Mouse (Mus musculus) CD4-positive, CD25-positive, alpha-beta regulatory T cell, adult 2 months (primary cell): ENCODE data around the gene Dop1b.

ENCODE experiments used
- DNase-seq: peaks from one replicate; pipeline ENCODE4 v3.0.0-alpha.2; 2012; ENCODE audit warnings: low read depth, low spot score

Dop1b gene

DNA sequence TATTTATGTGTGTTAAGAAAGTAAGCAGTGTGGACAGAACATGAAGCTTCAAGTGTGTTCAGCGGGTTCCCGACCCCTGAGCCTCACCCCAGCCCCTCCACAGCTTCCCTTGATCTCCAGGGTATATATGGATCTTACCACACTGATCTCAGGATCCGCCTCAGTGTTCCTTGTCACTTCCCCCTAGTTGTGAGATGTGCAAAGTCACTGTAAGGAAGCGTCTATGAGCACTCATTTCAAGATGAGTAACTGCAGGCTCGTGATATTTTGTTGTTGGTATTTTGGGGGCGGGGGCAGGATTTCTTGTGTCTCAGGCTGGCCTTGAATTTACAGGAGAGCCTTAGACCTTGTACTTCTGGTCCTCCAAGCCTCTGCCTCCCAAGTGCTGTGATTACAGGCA is 38.8 kb downstream of the Dop1b start:
- DNase-seq: no peak

GRCm38 (mm10) chr16:93751816-93752215 is 40.1 kb downstream of the Dop1b start:
- no peak for DNase-seq

DNA sequence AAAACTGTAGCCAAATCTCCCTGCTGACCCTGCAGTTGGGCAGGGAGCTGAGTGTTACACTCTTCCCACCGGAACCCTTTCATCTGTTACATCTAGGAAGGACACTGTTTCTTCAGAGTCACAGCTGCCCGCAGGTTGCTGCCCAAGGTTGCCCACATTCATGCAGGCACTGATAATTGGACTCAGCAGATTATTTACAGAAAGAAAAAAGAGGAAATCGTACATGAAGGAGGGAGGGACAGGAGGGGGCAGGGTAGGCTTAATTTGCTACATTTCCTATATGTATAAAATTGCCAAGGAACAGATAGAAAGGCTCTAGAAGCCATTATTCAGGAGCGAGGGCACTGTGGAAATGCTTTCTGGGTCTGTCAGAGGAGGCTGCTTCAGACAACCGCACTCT is 44.9 kb downstream of the Dop1b start:
- no peak for DNase-seq

DNA sequence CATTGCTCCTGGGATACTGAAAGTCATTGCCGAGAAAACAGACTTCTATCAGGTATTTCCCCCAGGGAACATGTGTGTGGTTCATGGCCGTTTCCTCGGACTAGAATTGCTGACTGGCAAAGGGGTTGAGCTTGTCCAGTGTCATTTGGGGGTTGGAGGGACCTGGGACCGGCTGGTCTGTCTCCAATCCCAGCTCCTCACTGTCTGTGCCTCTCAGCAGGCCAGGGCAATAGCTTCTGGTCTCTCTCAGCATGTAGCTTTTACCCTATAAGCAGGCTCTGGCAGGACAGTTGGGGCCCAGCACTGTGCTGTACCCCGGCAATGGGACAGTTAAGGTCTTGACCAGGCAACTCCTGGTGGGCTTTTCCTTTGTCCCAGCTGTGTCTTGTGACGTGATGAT is 51.7 kb downstream of the Dop1b start:
- no peak for DNase-seq

GRCm38 (mm10) chr16:93764597-93764996 is 52.9 kb downstream of the Dop1b start:
- no peak for DNase-seq

- DNase-seq: peak; percentile 55
Observed at GRCm38 (mm10) chr16:93766956-93767355, 55.3 kb downstream of the Dop1b start.

GRCm38 (mm10) chr16:93767548-93767947 is 55.8 kb downstream of the Dop1b start:
- DNase-seq: peak; percentile 26

DNA sequence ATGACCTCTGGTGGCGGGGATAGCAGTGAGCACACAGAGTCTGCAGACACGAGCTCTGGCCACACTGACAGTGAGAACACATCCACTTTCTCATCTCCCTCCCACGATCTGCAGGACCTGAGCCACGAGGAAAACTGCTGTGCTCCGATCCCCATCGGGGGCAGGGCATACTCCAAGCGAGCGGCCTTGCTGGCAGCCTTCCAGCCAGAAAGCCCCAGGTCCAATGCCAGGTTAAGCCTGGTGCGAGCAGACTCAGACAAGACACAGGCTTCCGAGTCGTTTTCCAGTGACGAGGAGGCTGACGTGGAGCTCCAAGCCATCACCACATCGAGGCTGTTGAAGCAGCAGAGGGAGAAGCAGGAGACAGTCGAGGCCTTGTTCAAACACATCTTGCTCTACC is 57.9 kb downstream of the Dop1b start:
- DNase-seq: no peak

DNA sequence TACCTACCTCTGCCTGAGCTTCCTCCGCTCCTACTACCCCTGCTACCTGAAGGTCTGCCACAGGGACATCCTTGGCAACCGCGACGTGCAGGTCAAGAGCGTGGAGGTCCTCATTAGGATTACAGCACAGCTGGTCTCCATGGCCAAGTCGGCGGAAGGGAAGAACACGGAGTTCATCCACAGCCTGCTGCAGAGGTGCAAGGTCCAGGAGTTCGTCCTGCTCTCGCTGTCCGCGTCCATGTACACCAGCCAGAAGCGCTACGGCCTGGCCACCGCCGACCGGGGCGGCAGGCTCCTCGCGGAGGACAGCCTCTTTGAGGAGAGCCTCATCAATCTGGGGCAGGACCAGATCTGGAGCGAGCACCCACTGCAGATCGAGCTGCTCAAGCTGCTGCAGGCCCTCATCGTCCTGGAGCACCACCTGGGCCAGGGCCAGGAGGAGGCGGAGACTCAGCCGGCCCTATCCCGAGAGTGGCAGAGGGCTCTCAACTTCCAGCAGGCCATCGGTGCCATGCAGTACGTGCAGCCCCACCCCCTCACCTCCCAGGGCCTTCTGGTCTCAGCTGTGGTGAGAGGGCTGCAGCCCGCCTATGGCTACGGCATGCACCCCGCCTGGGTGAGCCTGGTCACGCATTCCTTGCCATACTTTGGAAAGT is 58.7 kb downstream of the Dop1b start:
- DNase-seq: no peak

GRCm38 (mm10) chr16:93774658-93775057 is 63.0 kb downstream of the Dop1b start:
- DNase-seq: no peak

GRCm38 (mm10) chr16:93776468-93776867 is 64.8 kb downstream of the Dop1b start:
- DNase-seq: no peak

- DNase-seq: peak; percentile 36
Observed at GRCm38 (mm10) chr16:93777247-93777999, 65.7 kb downstream of the Dop1b start.

- peak; percentile 29 for DNase-seq
Observed at GRCm38 (mm10) chr16:93778393-93778792, 66.7 kb downstream of the Dop1b start.

- no peak for DNase-seq
Observed at GRCm38 (mm10) chr16:93779554-93779953, 67.8 kb downstream of the Dop1b start.

- DNase-seq: peak; percentile 75
Observed at GRCm38 (mm10) chr16:93780660-93781479, 69.2 kb downstream of the Dop1b start.

DNA sequence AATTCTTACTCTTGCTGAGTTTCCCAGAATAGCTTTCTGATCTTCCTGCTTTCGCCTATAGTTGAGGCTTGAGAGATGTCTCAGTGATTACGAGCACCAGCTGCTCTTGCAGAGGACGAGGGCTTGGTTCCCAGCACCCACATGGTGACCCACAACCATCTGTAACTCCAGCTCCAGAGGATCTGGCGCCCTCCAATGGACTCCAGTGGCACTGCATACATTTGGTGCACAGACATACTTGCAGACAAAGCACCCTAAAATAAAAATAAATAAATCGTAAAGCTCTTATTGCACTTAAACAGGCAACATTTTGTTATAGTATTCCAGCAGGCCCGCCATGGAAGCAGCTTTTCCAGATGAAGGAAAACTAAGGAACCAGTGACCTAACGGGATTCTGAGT is 72.5 kb downstream of the Dop1b start:
- DNase-seq: no peak

- peak; percentile 78 for DNase-seq
Observed at GRCm38 (mm10) chr16:93785805-93786204, 74.1 kb downstream of the Dop1b start.

DNA sequence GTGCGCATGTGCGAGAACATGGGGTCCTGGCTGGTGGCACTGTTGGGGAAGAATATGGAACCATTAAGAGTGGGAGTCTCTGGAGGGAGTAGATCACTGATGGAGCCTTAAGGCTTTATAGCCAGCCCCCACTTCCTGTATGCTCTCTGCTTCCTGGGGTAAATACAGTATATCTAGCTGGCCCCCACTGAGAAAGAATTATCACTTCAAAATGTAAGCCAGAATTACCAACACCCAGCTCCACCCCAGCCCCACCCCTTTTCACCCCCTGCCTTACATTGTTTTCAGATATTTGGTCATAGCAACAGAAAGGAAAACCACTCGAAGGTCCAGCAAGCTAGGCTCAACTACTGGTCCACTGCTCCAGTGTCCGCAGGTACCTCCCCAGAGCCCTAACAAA is 76.7 kb downstream of the Dop1b start:
- DNase-seq: no peak

- DNase-seq: no peak
Observed at GRCm38 (mm10) chr16:93788881-93789280, 77.2 kb downstream of the Dop1b start.

- DNase-seq: no peak
Observed at GRCm38 (mm10) chr16:93789971-93790755, 78.5 kb downstream of the Dop1b start.

DNA sequence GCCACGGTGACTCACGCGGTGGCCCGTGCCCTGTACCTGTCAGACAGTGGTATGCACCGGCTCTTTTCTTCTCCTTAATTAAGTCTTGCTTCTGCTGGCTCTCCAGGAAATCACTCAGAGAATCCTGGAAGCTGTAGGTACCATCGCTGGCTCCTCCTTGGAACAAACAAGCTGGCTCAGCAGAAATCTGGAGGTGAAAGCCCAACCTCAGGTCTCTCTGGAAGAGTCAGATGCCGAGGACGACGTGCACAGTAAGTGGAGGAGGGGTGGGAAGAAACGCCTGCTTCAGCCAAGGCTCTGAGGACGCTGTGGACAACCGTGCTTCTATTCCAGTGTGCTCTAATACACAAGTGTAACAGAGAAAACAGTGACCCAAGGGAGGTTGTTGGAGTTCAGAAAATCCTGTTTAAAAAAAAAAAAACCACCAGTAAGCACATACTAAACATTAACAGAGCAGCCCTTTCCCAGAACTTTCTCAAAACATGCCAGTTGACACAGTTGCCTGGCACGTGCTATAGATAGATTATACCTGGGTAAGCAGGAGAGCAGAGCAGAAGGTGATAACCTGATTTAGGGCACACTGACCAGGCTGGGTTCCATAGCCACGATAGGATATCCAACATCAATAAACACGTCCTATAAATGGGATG is 81.4 kb downstream of the Dop1b start:
- DNase-seq: no peak
